Mouse (Mus musculus): ENCODE measurements around the gene Ly6g6c.

- TF ChIP-seq POLR2A (IDR thresholded peaks at IDR 0.05; ENCODE audit: borderline replicate concordance, control insufficient read depth, low read depth, low read length), result no peak
- TF ChIP-seq CTCF (IDR thresholded peaks at IDR 0.05; ENCODE audit: control insufficient read depth, insufficient read depth, low read length), result no peak
These were observed 30.3 kb upstream of the Ly6g6c start for GRCm38 (mm10) chr17:35034896-35035295.
